Mouse (Mus musculus): ENCODE measurements at regions not wholly inside any gene's neighbourhood (a gene's known extent, or its start where the extent isn't known, plus 50 kb on each side); places are given as distances from the start of the nearest gene placed in this dataset.

DNA sequence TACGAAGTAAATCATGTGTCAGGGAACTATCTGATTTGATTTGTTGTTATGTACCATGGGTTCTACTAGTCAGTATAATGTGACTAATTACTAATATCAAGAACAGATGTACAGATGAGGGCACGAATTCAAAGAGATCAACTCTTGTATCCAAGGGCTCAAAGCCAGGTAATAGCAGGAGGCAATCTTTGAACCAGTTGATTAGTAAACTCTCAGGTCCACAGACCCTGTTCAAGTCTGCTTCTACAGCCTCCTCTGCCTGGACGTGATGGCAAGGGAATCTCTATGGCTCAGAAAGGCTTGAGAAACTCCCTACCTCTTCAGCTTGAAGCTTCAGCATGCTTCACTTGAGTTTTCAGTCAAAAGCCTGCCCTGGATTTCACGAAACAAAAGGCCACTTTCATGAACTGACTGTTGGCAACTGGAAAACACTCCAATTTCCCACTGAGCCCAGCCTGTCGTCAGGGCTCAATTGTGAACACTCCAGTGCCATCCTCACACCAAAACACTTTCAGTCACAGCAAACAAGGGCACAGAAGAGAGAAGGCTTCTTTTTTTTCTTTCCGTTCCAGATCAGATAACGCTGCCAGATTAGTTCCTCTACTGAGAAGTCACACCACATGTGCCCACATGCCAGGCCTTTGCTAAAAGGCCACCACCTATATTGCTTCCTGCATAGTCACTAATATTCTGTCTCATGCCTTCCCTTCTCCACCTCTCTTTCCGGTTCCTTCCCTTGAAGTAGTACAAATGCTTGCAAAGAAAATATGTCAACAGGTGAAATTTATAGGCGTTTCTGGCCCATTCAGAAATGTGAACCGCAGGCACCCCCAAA is 827.4 kb upstream of the Car8 start:
- H3K4me1 ChIP-seq (ENCODE audit: control insufficient read depth, insufficient read depth, low read length), result no peaks in the 10 kb centered on the region
- H3K4me3 ChIP-seq (ENCODE audit: control insufficient read depth, low read depth, low read length), result no peak overlapping the region
- H3K36me3 ChIP-seq (ENCODE audit: control insufficient read depth, insufficient read depth, low read length), result no peaks in the 10 kb centered on the region
- TF ChIP-seq CTCF (IDR thresholded peaks at IDR 0.05; ENCODE audit: control insufficient read depth, insufficient read depth, insufficient replicate concordance, low read depth, low read length) (no peak), POLR2A (IDR thresholded peaks at IDR 0.05; ENCODE audit: control insufficient read depth, low read depth, low read length) (no peak)
- H3K27ac ChIP-seq (ENCODE audit: control insufficient read depth, insufficient read depth, low read depth, low read length), result no peak overlapping the region
- no peaks in the 10 kb centered on the region for H3K27me3 ChIP-seq (ENCODE audit: control insufficient read depth, insufficient read depth, low read length)

DNA sequence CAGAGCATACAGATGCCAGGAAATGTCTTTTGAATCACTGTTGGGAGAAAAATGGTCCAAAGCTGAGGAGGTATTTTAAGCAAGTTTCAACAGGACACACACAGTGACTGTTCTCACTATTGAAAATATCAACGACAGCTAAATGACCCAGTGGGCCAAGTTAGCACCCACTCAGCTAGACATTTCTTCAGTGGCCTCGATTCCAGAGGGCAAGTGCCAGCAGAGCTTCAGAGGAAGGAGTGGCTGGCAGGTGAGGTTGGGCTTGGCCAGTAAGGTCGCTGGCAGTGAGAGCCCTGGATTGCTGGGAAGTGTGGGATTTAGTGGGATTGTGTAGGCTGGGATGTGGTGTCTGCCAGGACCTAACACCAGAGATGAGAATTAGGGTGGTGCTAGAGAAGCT is 823.1 kb upstream of the Car8 start:
- no peaks in the 10 kb centered on the region for H3K27me3 ChIP-seq (ENCODE audit: control insufficient read depth, insufficient read depth, low read length)
- H3K4me3 ChIP-seq (ENCODE audit: control insufficient read depth, low read depth, low read length), result no peak overlapping the region
- no peaks in the 10 kb centered on the region for H3K36me3 ChIP-seq (ENCODE audit: control insufficient read depth, insufficient read depth, low read length)
- TF ChIP-seq POLR2A (IDR thresholded peaks at IDR 0.05; ENCODE audit: control insufficient read depth, low read depth, low read length) (no peak), CTCF (IDR thresholded peaks at IDR 0.05; ENCODE audit: control insufficient read depth, insufficient read depth, insufficient replicate concordance, low read depth, low read length) (no peak)
- no peak overlapping the region for H3K27ac ChIP-seq (ENCODE audit: control insufficient read depth, insufficient read depth, low read depth, low read length)
- H3K4me1 ChIP-seq (ENCODE audit: control insufficient read depth, insufficient read depth, low read length), result no peaks in the 10 kb centered on the region

DNA sequence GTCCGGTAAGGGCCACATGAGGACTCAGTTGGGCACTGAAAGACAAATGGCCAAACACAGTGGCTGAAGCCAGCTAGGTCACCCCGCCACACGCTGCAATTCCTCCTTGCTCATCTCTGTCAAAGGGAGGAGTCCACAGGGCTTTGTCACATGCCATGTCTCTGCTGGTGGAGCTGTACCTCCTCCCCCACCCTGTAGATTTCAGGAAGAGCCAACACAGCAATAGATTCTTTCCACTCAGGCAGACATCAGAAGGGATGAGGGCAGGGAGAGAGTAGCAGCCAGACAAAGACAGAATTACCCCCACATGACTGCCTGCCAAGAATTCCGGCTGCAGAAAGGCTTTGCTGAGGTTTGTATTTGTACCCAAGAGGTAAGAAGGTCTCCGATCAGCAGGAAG is 821.4 kb upstream of the Car8 start:
- H3K27me3 ChIP-seq (ENCODE audit: control insufficient read depth, insufficient read depth, low read length), result no peaks in the 10 kb centered on the region
- no peaks in the 10 kb centered on the region for H3K4me1 ChIP-seq (ENCODE audit: control insufficient read depth, insufficient read depth, low read length)
- TF ChIP-seq CTCF (IDR thresholded peaks at IDR 0.05; ENCODE audit: control insufficient read depth, insufficient read depth, insufficient replicate concordance, low read depth, low read length) (no peak), POLR2A (IDR thresholded peaks at IDR 0.05; ENCODE audit: control insufficient read depth, low read depth, low read length) (no peak)
- no peak overlapping the region for H3K27ac ChIP-seq (ENCODE audit: control insufficient read depth, insufficient read depth, low read depth, low read length)
- no peak overlapping the region for H3K4me3 ChIP-seq (ENCODE audit: control insufficient read depth, low read depth, low read length)
- H3K36me3 ChIP-seq (ENCODE audit: control insufficient read depth, insufficient read depth, low read length), result no peaks in the 10 kb centered on the region

DNA sequence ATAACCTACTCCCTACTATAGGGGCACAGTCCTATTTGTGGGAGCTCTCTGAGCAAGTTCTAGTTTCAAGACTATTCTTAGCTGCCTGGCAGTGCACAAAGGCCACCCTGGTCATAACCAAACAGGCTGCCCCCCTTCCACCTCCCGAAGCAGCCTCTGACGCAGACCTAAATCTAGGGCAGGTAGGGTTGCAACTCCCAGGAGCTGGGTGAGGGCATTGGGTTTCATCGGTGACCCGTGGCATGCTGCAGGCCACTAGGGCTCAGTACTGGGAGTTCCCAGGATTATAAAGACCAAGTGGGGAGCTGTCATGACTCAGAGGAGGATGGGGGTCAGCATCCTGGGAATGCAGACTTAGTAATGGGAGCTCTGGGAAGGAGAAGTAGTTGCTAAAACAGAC is 818.8 kb upstream of the Car8 start:
- TF ChIP-seq CTCF (IDR thresholded peaks at IDR 0.05; ENCODE audit: control insufficient read depth, insufficient read depth, insufficient replicate concordance, low read depth, low read length), result no peak
- no peak for TF ChIP-seq POLR2A (IDR thresholded peaks at IDR 0.05; ENCODE audit: control insufficient read depth, low read depth, low read length)
- H3K4me1 ChIP-seq (ENCODE audit: control insufficient read depth, insufficient read depth, low read length), result no peaks in the 10 kb centered on the region
- no peaks in the 10 kb centered on the region for H3K36me3 ChIP-seq (ENCODE audit: control insufficient read depth, insufficient read depth, low read length)
- no peaks in the 10 kb centered on the region for H3K27me3 ChIP-seq (ENCODE audit: control insufficient read depth, insufficient read depth, low read length)
- no peak overlapping the region for H3K27ac ChIP-seq (ENCODE audit: control insufficient read depth, insufficient read depth, low read depth, low read length)
- no peak overlapping the region for H3K4me3 ChIP-seq (ENCODE audit: control insufficient read depth, low read depth, low read length)

DNA sequence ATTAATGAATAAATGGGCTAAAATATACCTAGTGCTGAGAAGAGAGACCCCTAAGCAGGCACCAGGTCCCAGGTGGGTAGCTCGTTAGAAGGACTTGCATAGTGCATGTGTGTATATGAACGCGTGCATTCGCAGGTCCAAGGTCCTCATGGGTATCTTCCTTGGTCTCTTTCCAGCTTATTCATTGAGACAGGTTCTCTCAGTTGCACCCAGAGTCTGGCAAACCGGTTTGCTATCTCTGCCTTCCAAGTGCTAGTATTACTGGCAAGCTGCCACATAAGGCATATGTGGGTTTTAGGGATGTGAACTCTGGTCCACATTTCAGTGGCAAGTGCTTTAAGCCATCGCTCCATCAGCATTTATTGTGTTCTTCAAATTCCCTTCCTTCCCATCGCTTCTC is 818.3 kb upstream of the Car8 start:
- Histone ChIP-seq H3K27ac (ENCODE audit: control insufficient read depth, insufficient read depth, low read depth, low read length) (no peak overlapping the region), H3K36me3 (ENCODE audit: control insufficient read depth, insufficient read depth, low read length) (no peaks in the 10 kb centered on the region), H3K4me1 (ENCODE audit: control insufficient read depth, insufficient read depth, low read length) (no peaks in the 10 kb centered on the region), H3K4me3 (ENCODE audit: control insufficient read depth, low read depth, low read length) (no peak overlapping the region), H3K27me3 (ENCODE audit: control insufficient read depth, insufficient read depth, low read length) (no peaks in the 10 kb centered on the region)
- TF ChIP-seq CTCF (IDR thresholded peaks at IDR 0.05; ENCODE audit: control insufficient read depth, insufficient read depth, insufficient replicate concordance, low read depth, low read length) (no peak), POLR2A (IDR thresholded peaks at IDR 0.05; ENCODE audit: control insufficient read depth, low read depth, low read length) (no peak)

DNA sequence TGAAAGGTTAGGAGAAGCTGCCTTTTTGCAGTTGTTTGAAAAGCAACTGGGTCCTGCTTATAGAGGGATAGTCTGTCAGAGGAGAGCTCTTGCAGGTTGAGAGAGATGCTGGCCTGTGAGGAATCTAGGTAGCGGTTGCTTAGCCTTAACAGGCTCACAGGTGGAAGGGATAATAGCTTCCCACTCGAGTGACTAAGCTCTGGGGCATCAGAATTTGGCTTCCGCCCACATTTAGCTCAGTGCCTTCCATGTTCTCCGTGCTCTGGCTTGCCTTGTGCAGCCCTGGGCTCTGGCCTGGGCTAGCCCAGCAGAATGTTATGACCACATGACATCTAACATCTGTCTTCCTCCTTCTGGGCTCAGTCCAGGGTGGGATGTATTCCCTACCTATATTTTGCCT is 817.0 kb upstream of the Car8 start:
- no peak overlapping the region for H3K4me3 ChIP-seq (ENCODE audit: control insufficient read depth, low read depth, low read length)
- no peaks in the 10 kb centered on the region for H3K36me3 ChIP-seq (ENCODE audit: control insufficient read depth, insufficient read depth, low read length)
- H3K4me1 ChIP-seq (ENCODE audit: control insufficient read depth, insufficient read depth, low read length), result no peaks in the 10 kb centered on the region
- no peak overlapping the region for H3K27ac ChIP-seq (ENCODE audit: control insufficient read depth, insufficient read depth, low read depth, low read length)
- no peak for TF ChIP-seq POLR2A (IDR thresholded peaks at IDR 0.05; ENCODE audit: control insufficient read depth, low read depth, low read length)
- no peak for TF ChIP-seq CTCF (IDR thresholded peaks at IDR 0.05; ENCODE audit: control insufficient read depth, insufficient read depth, insufficient replicate concordance, low read depth, low read length)
- no peaks in the 10 kb centered on the region for H3K27me3 ChIP-seq (ENCODE audit: control insufficient read depth, insufficient read depth, low read length)

DNA sequence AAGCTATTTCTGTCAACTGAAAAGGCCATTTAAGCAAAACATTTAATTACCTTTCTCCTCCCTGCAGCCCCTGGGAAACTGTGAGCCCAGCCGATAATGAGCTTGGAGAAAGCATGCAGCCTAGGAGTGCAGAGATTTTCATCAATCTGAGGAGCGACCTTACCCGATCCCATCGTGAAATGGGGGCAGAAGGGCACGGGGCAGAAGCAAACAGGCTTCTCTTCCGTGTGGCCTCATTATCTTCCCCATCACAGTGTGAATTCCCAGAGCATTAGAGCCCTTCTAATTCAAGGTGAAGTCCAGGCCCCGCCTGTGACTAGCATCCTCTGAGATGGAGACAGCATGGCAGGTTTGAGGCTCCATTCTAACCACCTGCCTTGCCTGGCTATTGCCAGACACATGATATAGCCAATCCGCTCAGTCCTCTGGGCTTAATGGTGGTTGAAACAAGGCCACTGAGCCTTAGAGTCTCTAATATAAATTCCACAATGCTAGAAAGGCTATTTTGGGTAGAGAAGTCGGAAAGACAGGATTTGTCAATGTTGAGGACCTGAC is 816.5 kb upstream of the Car8 start:
- no peaks in the 10 kb centered on the region for H3K4me1 ChIP-seq (ENCODE audit: control insufficient read depth, insufficient read depth, low read length)
- no peaks in the 10 kb centered on the region for H3K27me3 ChIP-seq (ENCODE audit: control insufficient read depth, insufficient read depth, low read length)
- TF ChIP-seq POLR2A (IDR thresholded peaks at IDR 0.05; ENCODE audit: control insufficient read depth, low read depth, low read length) (no peak), CTCF (IDR thresholded peaks at IDR 0.05; ENCODE audit: control insufficient read depth, insufficient read depth, insufficient replicate concordance, low read depth, low read length) (no peak)
- H3K4me3 ChIP-seq (ENCODE audit: control insufficient read depth, low read depth, low read length), result no peak overlapping the region
- no peak overlapping the region for H3K27ac ChIP-seq (ENCODE audit: control insufficient read depth, insufficient read depth, low read depth, low read length)
- no peaks in the 10 kb centered on the region for H3K36me3 ChIP-seq (ENCODE audit: control insufficient read depth, insufficient read depth, low read length)

Measured in testis, adult 2 months (tissue).